Mouse (Mus musculus): Measurements from ENCODE around the gene Unc93a2. TPM values are rescaled to one million over a fixed set of nuclear protein-coding genes. Genes with fewer than 3 reads are reported as not detected.
"Not testable (repeated sequence)": the region's sequence is repeated elsewhere in the genome, so short reads cannot be mapped to it uniquely, and the experiment has no call there.

Gene Unc93a2
- total and polyA plus RNA-seq, 2 experiments from 2014 or later = not detected

GRCm38 (mm10) chr17:7383167-7384143, 1.8 kb downstream of the Unc93a2 start:
- 81% methylated on average over 10 of the region's 13 CpGs for WGBS
- not testable (repeated sequence) for H3K4me3 ChIP-seq (ENCODE audit: low read depth, low read length); H3K36me3 ChIP-seq (replicated peaks; ENCODE audit: control insufficient read depth, insufficient read depth, low read length); H3K4me1 ChIP-seq (ENCODE audit: control insufficient read depth, insufficient read depth); H3K27me3 ChIP-seq (ENCODE audit: control insufficient read depth, insufficient read depth, low read length); ATAC-seq (ENCODE audit: insufficient read depth, low read depth); H3K9ac ChIP-seq (replicated peaks; ENCODE audit: low read depth, low read length); DNase-seq (ENCODE audit: low spot score); H3K27ac ChIP-seq (ENCODE audit: low read depth); H3K4me2 ChIP-seq (ENCODE audit: low read depth, low read length); H3K9me3 ChIP-seq (replicated peaks; ENCODE audit: control insufficient read depth, low read length)

- not testable (repeated sequence) for H3K27ac ChIP-seq (ENCODE audit: low read depth); H3K4me1 ChIP-seq (ENCODE audit: control insufficient read depth, insufficient read depth)
- WGBS = 76% methylated on average over 1 of the region's 3 CpGs
These were observed 2.6 kb downstream of the Unc93a2 start for GRCm38 (mm10) chr17:7382711-7383110.

GRCm38 (mm10) chr17:7377907-7378306, 7.4 kb downstream of the Unc93a2 start:
- H3K4me2 ChIP-seq (ENCODE audit: low read depth, low read length); H3K27ac ChIP-seq (ENCODE audit: low read depth); H3K9ac ChIP-seq (replicated peaks; ENCODE audit: low read depth, low read length); H3K27me3 ChIP-seq (ENCODE audit: control insufficient read depth, insufficient read depth, low read length); H3K4me1 ChIP-seq (ENCODE audit: control insufficient read depth, insufficient read depth); DNase-seq (ENCODE audit: low spot score); H3K4me3 ChIP-seq (ENCODE audit: low read depth, low read length); ATAC-seq (ENCODE audit: insufficient read depth, low read depth); H3K36me3 ChIP-seq (replicated peaks; ENCODE audit: control insufficient read depth, insufficient read depth, low read length); H3K9me3 ChIP-seq (replicated peaks; ENCODE audit: control insufficient read depth, low read length): not testable (repeated sequence)
- WGBS = 20% methylated on average over 1 of the region's 3 CpGs

More at GRCm38 (mm10) chr17:7382711-7383110, 2.6 kb downstream of the Unc93a2 start:
- not testable (repeated sequence) for DNase-seq (ENCODE audit: low spot score); H3K36me3 ChIP-seq (replicated peaks; ENCODE audit: control insufficient read depth, insufficient read depth, low read length); ATAC-seq (ENCODE audit: insufficient read depth, low read depth); H3K9ac ChIP-seq (replicated peaks; ENCODE audit: low read depth, low read length); H3K9me3 ChIP-seq (replicated peaks; ENCODE audit: control insufficient read depth, low read length); H3K27me3 ChIP-seq (ENCODE audit: control insufficient read depth, insufficient read depth, low read length); H3K4me3 ChIP-seq (ENCODE audit: low read depth, low read length); H3K4me2 ChIP-seq (ENCODE audit: low read depth, low read length)

GRCm38 (mm10) chr17:7376951-7377700, 8.1 kb downstream of the Unc93a2 start:
- ATAC-seq (ENCODE audit: insufficient read depth, low read depth) = 0 out of 2 replicates have a peak, but pooled peaks have one; percentile 12
- H3K9me3 ChIP-seq (replicated peaks; ENCODE audit: control insufficient read depth, low read length) = not testable (repeated sequence)

GRCm38 (mm10) chr17:7371879-7372278, 13.4 kb downstream of the Unc93a2 start, which contains the start of gene Gm49630:
Gene Gm49630 (minus strand): TSS chr17:7371979.
- ATAC-seq (ENCODE audit: insufficient read depth, low read depth); H3K4me2 ChIP-seq (ENCODE audit: low read depth, low read length); H3K27ac ChIP-seq (ENCODE audit: low read depth); H3K9ac ChIP-seq (replicated peaks; ENCODE audit: low read depth, low read length); H3K27me3 ChIP-seq (ENCODE audit: control insufficient read depth, insufficient read depth, low read length); H3K4me3 ChIP-seq (ENCODE audit: low read depth, low read length); H3K4me1 ChIP-seq (ENCODE audit: control insufficient read depth, insufficient read depth); DNase-seq (ENCODE audit: low spot score); H3K9me3 ChIP-seq (replicated peaks; ENCODE audit: control insufficient read depth, low read length); H3K36me3 ChIP-seq (replicated peaks; ENCODE audit: control insufficient read depth, insufficient read depth, low read length): not testable (repeated sequence)
- 94% methylated on average over 2 of the region's 5 CpGs for WGBS

More at GRCm38 (mm10) chr17:7376951-7377700, 8.1 kb downstream of the Unc93a2 start:
- H3K9ac ChIP-seq (replicated peaks; ENCODE audit: low read depth, low read length); H3K27me3 ChIP-seq (ENCODE audit: control insufficient read depth, insufficient read depth, low read length); H3K4me2 ChIP-seq (ENCODE audit: low read depth, low read length); H3K4me3 ChIP-seq (ENCODE audit: low read depth, low read length); H3K4me1 ChIP-seq (ENCODE audit: control insufficient read depth, insufficient read depth); H3K36me3 ChIP-seq (replicated peaks; ENCODE audit: control insufficient read depth, insufficient read depth, low read length); DNase-seq (ENCODE audit: low spot score); H3K27ac ChIP-seq (ENCODE audit: low read depth): not testable (repeated sequence)
- 91% methylated on average over 1 of the region's 3 CpGs for WGBS

GRCm38 (mm10) chr17:7369401-7369800, 15.9 kb downstream of the Unc93a2 start:
- H3K9ac ChIP-seq (replicated peaks; ENCODE audit: low read depth, low read length); H3K4me3 ChIP-seq (ENCODE audit: low read depth, low read length); H3K27me3 ChIP-seq (ENCODE audit: control insufficient read depth, insufficient read depth, low read length); H3K9me3 ChIP-seq (replicated peaks; ENCODE audit: control insufficient read depth, low read length); H3K36me3 ChIP-seq (replicated peaks; ENCODE audit: control insufficient read depth, insufficient read depth, low read length); H3K27ac ChIP-seq (ENCODE audit: low read depth); DNase-seq (ENCODE audit: low spot score); H3K4me1 ChIP-seq (ENCODE audit: control insufficient read depth, insufficient read depth); H3K4me2 ChIP-seq (ENCODE audit: low read depth, low read length); ATAC-seq (ENCODE audit: insufficient read depth, low read depth): not testable (repeated sequence)
- 57% methylated on average over 5 of the region's 6 CpGs for WGBS

GRCm38 (mm10) chr17:7366676-7367374, 18.4 kb downstream of the Unc93a2 start:
- not testable (repeated sequence) for ATAC-seq (ENCODE audit: insufficient read depth, low read depth); H3K9ac ChIP-seq (replicated peaks; ENCODE audit: low read depth, low read length); H3K4me2 ChIP-seq (ENCODE audit: low read depth, low read length); H3K36me3 ChIP-seq (replicated peaks; ENCODE audit: control insufficient read depth, insufficient read depth, low read length); H3K4me3 ChIP-seq (ENCODE audit: low read depth, low read length); H3K27me3 ChIP-seq (ENCODE audit: control insufficient read depth, insufficient read depth, low read length); H3K4me1 ChIP-seq (ENCODE audit: control insufficient read depth, insufficient read depth); DNase-seq (ENCODE audit: low spot score); H3K27ac ChIP-seq (ENCODE audit: low read depth); H3K9me3 ChIP-seq (replicated peaks; ENCODE audit: control insufficient read depth, low read length)
- 41% methylated on average over 4 of the region's 7 CpGs for WGBS

GRCm38 (mm10) chr17:7366265-7366664, 19.0 kb downstream of the Unc93a2 start:
- DNase-seq (ENCODE audit: low spot score); H3K27ac ChIP-seq (ENCODE audit: low read depth); H3K4me3 ChIP-seq (ENCODE audit: low read depth, low read length); H3K36me3 ChIP-seq (replicated peaks; ENCODE audit: control insufficient read depth, insufficient read depth, low read length); H3K27me3 ChIP-seq (ENCODE audit: control insufficient read depth, insufficient read depth, low read length); H3K9me3 ChIP-seq (replicated peaks; ENCODE audit: control insufficient read depth, low read length); ATAC-seq (ENCODE audit: insufficient read depth, low read depth); H3K4me1 ChIP-seq (ENCODE audit: control insufficient read depth, insufficient read depth); H3K9ac ChIP-seq (replicated peaks; ENCODE audit: low read depth, low read length); H3K4me2 ChIP-seq (ENCODE audit: low read depth, low read length): not testable (repeated sequence)
- no CpG with 5 or more reads among the region's 1 CpGs for WGBS

Data from heart, postnatal 0 days (tissue).